Mouse (Mus musculus): ENCODE data around the gene Xndc1.
"Not testable (repeated sequence)": the region's sequence is repeated elsewhere in the genome, so short reads cannot be mapped to it uniquely, and the experiment has no call there.

DNA sequence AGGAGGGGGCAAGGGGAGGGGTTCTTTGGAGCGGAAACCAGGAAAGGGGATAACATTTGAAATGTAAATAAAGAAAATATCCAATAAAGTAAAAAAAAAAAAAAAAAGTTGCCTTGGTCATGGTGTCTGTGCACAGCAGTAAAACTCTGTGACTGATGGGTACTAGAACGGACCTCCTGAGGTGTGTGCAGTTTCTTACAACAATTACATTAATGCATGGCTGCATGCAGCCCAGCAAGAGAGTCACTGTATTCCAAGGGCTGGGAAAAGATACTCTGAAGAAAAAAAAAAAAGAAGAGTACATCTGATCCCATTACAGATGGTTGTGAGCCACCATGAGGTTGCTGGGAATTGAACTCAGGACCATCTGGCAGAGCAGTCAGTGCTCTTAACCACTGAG is 44.4 kb upstream of the Xndc1 start:
- TF ChIP-seq POLR2A (IDR thresholded peaks at IDR 0.05; ENCODE audit: control insufficient read depth, low read depth, low read length); CTCF (IDR thresholded peaks at IDR 0.05; ENCODE audit: control insufficient read depth, insufficient read depth, insufficient replicate concordance, low read depth, low read length): not testable (repeated sequence)

All from testis, adult 2 months (tissue).